Mouse (Mus musculus): ENCODE results near the gene Zfp3. TPM values are rescaled to one million over a fixed set of nuclear protein-coding genes. Genes with fewer than 3 reads are reported as not detected.
"Not testable (repeated sequence)": the region's sequence is repeated elsewhere in the genome, so short reads cannot be mapped to it uniquely, and the experiment has no call there.

Gene Zfp3
- total RNA-seq, 2 experiments from 2014 or later = 7.4 to 10.8 TPM

DNA sequence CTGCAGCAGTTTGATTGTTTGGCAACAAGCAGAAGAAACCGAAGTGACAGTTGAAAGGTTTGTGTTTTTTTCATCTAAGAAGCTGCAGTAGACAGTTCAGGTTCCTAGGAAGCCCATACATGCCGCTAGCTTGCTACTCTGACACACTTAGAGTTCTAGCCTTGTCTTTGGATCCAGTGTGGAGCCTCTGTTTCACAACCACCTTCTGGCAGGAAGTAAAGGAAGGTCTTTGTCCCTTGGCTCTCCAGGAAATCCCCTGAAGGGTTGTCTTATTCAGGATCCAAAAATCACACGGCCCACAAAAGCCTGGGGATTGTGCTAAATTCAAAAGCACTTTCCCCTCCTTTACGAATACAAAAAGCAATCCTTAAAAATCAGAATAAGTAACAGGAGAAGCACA lies 9.5 kb upstream of the Zfp3 start:
- intact Hi-C loops (cut with DNase I; ENCODE audit: low total_unique reads) = no loop called here
- DNase-seq = no peak

GRCm38 (mm10) chr11:70754958-70755357 lies 9.1 kb upstream of the Zfp3 start:
- intact Hi-C loops (cut with DNase I; ENCODE audit: low total_unique reads) = loop anchor here (5.0 kb wide), 3 partner anchors 73 to 238 kb away; partner anchors contain the start of gene Gltpd2
- DNase-seq = no peak

GRCm38 (mm10) chr11:70755645-70756044 lies 8.4 kb upstream of the Zfp3 start:
- intact Hi-C loops (cut with DNase I; ENCODE audit: low total_unique reads) = loop anchor here (5.0 kb wide), 3 partner anchors 73 to 238 kb away; partner anchors contain the start of gene Gltpd2
- peak; percentile 80 for DNase-seq

DNA sequence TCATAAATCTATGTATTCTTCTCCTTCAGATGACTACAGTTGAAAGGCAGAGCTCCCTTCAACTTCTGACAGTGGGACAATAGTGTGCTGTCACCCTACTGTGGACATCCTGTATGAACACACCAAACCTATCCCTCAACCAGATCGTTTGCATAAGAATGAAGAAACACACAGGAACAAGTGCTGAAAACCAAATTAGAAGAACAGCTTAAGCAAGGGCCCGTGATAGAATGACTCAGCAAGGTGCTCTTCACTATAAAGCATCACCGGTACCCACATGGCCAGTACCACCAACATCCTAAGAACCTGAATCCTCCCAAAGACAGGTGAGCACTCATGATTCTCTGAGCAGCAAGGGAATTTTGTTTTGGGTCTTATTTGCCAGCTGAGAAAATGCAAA lies 3.6 kb upstream of the Zfp3 start:
- intact Hi-C loops (cut with DNase I; ENCODE audit: low total_unique reads); DNase-seq: not testable (repeated sequence)

DNA sequence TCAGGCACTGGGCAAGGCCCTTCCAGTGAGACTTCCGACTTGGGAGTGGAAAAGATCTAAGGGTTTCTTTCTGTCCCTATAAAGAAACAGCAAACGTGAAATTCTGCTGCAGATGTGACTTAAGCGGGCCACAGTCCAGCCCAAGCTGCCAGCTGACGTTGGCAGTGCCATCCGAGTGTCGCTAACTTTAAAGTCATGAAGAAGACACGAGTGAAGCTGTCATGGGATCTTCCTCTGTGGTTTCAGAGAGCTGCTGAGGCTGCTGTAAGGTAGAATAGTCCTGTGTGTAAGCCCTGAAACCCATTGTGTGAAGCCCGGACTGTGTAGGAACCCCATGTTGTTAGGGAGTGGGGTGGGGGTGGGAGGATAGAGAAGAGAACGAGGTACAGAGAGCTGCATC lies 1.4 kb upstream of the Zfp3 start:
- intact Hi-C loops (cut with DNase I; ENCODE audit: low total_unique reads) = no loop called here
- DNase-seq = no peak

DNA sequence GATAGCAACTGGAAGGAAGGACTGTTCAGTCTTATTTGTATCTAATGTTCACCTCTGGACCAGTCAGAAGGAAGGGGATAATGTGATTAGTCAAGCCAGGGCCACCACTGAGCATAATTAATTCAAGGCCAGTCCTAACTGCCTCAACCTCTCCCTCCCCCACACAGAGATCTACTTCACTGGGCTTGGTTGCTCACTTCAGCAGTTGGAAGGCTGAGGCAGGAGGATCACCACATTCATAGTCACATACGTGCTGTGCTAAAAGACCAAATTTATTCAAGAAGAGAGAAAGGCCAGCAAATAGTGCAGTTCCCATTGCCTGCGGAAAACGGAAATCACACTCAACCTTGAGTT lies 450 bp upstream of the Zfp3 start:
- no peak for DNase-seq
- intact Hi-C loops (cut with DNase I; ENCODE audit: low total_unique reads) = no loop called here

- peak; percentile 36 for DNase-seq
- intact Hi-C loops (cut with DNase I; ENCODE audit: low total_unique reads) = no loop called here
Observed at GRCm38 (mm10) chr11:70765776-70766445, 1.9 kb downstream of the Zfp3 start.

GRCm38 (mm10) chr11:70770804-70771203 lies 6.8 kb downstream of the Zfp3 start:
- intact Hi-C loops (cut with DNase I; ENCODE audit: low total_unique reads) = no loop called here
- DNase-seq = no peak

DNA sequence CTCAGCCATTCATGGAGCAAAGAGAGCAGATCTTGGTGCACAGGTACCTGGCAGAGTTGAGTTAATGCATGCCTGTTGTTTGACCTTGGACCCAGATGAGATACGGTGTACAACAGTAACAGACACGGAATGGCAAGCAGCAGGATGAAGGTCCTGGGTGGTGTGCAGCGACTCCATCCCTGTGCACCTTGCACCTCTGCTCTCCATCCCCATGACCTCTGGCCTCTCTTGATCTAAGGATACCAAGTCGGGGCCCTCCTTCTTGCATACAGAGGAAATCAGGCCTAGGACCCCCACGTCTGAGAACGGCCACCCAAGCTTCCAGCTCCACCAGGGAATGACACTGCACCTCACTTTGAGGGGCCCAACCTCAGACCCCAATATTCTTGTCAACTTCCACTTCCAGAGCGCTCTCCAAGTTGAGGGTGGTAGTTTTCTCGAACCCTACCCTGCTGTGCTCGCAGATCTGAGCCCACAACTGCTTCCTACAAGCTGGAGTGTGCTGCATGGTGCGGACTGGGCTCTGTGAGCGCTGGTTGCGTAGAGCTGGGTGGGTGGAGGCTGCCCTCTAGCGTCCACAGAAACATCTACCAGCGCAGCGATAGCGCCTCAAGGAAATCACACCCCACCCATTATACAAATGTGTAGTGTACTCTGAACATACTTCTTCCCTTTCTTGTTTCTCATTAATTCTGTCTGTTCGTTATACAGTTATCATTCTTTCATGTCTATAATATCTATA lies 13.0 kb downstream of the Zfp3 start:
- DNase-seq = peak; percentile 73
- intact Hi-C loops (cut with DNase I; ENCODE audit: low total_unique reads) = no loop called here

DNA sequence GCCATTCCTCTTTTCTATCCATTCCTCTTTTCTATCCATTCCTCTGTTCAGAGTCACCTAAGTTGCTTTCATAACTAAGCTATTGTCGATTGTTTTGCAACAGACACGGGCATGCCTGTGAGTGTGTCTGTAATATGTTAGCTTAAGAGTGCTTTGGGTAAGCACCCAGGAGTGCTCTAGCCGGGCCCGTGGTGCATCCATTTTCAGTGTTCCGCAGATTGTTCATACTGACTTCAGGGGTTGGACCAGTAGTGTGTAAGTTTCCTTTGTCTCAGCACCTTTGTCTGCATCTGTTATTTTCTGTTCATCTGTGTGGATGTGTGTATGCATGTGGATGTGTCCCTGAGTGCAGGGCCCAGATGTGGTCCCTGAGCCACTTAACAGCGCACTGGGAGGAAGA lies 13.6 kb downstream of the Zfp3 start:
- DNase-seq = no peak
- intact Hi-C loops (cut with DNase I; ENCODE audit: low total_unique reads) = no loop called here

- intact Hi-C loops (cut with DNase I; ENCODE audit: low total_unique reads); DNase-seq: not testable (repeated sequence)
Observed at GRCm38 (mm10) chr11:70778058-70778457, 14.0 kb downstream of the Zfp3 start.

DNA sequence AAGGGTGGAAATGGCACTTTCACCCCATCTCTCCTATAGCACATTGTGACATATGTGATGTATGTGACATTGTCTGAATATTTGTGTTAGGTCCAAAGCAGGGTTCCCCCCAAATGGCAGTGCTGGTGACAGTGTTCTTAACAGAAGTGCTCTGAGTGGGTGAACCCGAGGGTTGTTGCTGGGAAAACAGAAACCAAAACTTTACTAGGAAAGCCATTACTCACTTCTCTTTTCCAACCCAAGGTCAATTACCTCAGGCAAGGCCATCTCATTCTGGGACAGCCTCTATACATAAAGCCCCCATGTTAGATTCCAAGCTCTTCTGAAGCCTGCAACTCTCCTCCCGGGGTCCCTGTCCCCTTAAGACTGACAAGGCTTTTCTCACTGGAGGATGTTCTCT lies 21.9 kb downstream of the Zfp3 start:
- intact Hi-C loops (cut with DNase I; ENCODE audit: low total_unique reads) = no loop called here

DNA sequence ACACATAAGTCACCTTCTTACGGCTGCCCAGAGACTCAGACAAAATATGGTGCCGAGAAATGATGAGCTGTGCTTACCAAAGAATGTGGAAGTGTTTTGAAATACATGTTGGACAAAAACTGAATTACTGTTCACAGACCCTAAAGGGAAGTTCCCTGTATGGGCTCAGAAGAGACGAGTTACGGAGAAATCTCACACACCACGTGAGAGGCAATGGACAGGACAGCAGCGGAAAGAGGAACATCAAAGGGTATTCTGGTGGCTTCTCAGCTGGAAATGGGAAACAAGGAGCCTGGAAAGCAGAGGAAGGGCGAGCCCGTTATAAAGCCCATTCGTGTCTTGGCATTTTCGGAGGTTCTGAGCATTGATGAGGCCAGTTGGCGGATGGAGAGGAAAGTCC lies 23.0 kb downstream of the Zfp3 start:
- intact Hi-C loops (cut with DNase I; ENCODE audit: low total_unique reads) = no loop called here
- no peak for DNase-seq

More for the DNA sequence above, 21.9 kb downstream of the Zfp3 start:
- DNase-seq = no peak

DNA sequence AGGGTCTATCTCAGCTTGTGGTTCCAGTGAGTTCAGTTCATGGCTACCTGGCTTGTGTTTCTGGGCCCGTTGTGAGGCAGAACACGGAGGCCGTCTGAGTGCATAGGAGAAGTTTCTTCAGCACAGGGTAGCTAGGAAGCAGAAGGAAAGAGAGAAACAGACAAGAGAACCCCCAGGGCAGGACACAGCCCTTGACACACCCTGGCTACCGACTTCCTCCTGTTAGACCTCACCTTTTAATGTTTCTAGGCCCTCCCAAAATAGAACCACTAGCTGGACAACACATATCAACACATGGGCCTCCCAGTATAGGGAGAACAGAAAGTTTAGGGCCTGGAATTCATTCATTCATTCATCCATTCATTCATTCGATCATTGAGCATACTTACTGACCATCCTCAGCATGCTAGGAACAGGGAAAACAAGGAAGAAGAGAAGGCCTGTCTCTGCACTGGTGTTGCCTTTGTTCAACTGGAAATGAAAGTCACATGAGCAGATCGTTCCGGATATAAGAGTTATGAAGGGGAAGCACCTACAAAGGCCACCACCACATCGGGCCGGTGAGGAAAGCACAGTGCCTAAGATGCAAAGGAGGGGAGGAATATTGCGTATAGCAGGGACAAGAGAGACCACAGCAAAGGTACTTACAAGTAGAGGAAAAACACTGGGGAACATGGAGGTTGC lies 25.1 kb downstream of the Zfp3 start:
- intact Hi-C loops (cut with DNase I; ENCODE audit: low total_unique reads) = no loop called here
- no peak for DNase-seq

DNA sequence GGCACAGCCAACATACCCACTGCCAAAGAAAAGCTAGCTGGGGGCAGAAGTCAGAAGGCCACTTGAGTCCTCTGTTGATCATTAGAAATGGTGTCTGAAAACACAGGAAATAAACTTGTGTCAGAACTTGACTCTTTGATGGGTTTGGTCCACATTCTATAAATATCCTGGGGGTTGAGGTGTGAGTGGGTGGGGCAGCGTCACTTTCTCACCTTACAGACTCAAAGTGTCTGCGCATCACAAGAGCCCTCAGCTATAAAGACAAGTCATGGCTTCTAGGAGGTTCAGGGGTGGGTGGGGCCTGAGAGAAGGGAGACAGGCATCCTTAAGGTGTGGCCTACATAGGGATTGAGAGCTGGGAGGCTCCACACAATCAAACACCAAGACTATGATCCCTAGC lies 26.4 kb downstream of the Zfp3 start:
- no peak for DNase-seq
- intact Hi-C loops (cut with DNase I; ENCODE audit: low total_unique reads) = no loop called here

DNA sequence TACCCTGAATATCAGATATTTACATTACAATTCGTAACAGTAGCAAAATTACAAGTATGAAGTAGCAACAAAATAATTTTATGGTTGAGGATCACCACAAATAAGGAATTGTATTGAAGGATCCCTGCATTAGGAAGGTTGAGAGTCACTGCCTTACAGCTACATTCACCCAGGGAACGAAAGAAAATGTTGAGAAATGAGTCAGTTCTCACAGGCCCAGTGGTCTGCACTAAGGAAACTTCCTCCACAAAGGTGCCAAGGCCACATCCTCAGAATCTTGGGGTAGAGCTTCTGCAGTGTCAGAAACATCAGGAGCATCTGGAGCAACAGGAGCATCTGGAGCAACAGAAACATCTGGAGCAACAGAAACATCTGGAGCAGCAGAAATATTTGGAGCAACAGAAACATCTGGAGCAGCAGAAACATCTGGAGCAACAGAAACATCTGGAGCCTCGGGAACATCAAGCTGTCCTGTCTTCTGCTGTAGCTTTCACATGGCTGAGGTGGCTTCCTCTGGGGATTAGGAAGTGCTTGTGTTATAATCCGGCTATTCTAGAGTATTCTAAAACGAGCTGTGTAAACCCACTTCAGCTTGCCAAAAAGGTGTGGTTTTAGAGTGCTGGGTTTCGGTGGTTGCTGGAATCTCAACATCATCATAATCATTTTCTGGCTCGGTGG lies 27.0 kb downstream of the Zfp3 start:
- no peak for DNase-seq
- intact Hi-C loops (cut with DNase I; ENCODE audit: low total_unique reads) = no loop called here

- intact Hi-C loops (cut with DNase I; ENCODE audit: low total_unique reads) = no loop called here
- no peak for DNase-seq
Observed at GRCm38 (mm10) chr11:70791676-70792075, 27.7 kb downstream of the Zfp3 start.

DNA sequence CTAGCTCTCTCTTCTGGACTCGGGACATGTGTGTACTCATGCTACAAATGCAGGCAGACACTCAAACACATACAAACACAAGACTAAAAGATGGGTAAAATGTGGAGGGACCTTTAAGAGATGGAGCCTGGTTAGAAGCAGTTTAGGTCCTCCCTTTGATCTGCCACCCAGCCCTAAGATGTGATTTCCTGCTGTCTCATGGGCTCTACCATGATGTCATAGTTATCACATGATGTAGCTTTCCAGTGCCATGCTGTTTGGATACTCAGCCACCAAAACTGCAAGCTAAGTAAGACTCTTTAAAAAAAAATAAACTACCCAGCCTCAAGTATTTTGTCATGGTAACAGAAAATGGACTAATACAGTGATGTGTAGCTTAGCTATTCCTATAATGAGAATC lies 28.4 kb downstream of the Zfp3 start:
- intact Hi-C loops (cut with DNase I; ENCODE audit: low total_unique reads) = no loop called here

GRCm38 (mm10) chr11:70802208-70802864 lies 38.3 kb downstream of the Zfp3 start:
- no peak for DNase-seq
- intact Hi-C loops (cut with DNase I; ENCODE audit: low total_unique reads) = no loop called here

More for the DNA sequence above, 28.4 kb downstream of the Zfp3 start:
- DNase-seq = no peak

DNA sequence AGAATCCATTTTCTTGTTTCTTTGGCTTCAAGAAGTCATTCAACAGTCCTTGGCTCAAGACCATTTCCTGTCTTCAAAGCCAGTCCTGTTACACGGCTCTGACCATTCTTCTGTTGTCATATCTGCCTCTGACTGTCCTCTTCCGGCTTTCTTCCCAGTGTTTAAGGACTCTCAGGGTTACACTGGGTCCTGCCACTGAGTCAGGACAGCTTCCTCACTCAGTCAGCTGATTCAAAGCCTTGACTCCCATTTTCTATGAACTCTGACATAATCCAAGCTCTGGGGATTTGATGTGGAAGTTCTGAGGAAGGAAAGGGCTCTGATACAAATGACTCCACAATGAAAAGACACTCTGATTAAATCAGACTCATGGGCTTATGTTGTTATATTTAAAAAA lies 38.9 kb downstream of the Zfp3 start:
- intact Hi-C loops (cut with DNase I; ENCODE audit: low total_unique reads) = no loop called here
- DNase-seq = no peak

Data from gastrocnemius, postnatal 14 days (tissue).